Comparison of ENCODE assay signal across 12 mouse cellular contexts in genomic region chr10:125794504-125794903, GRCm38 (mm10).
"Had no signal": no experiment of that assay in that cellular context is flagged by ENCODE, and none has a peak within 500 bp of the region (broad histone marks: within the 10 kb centered on the region; RNA-seq: fewer than 3 reads in every experiment).

No protein-coding gene starts in this region.

- DNase-seq: retina, postnatal 1 day; right cerebral cortex, adult 18-20 months; right cerebral cortex, postnatal 14 days; right cerebral cortex, postnatal 25 days; right cerebral cortex, postnatal 4 days; spleen, adult 18-20 months; thymus, adult 18-20 months; thymus, adult 2 months; thymus, postnatal 14 days; thymus, postnatal 25 days; thymus, postnatal 36 days; thymus, postnatal 4 days had no signal
